Mouse (Mus musculus): ENCODE measurements around the gene Gm9508.
"Not testable (repeated sequence)": the region's sequence is repeated elsewhere in the genome, so short reads cannot be mapped to it uniquely, and the experiment has no call there.

Gene Gm9508

GRCm38 (mm10) chr10:77697133-77697532, at the start of gene Gm9508:
Gm9508 (minus strand) TSS chr10:77697233.
- DNase-seq: no peak

GRCm38 (mm10) chr10:77741924-77742688, 45.1 kb upstream of the Gm9508 start, which contains the start of gene Gm18596:
Gm18596 (minus strand) TSS chr10:77742638.
- DNase-seq: not testable (repeated sequence)

- no peak for DNase-seq
Observed at GRCm38 (mm10) chr10:77738929-77739328, 41.9 kb upstream of the Gm9508 start.

GRCm38 (mm10) chr10:77735928-77736327, 38.9 kb upstream of the Gm9508 start:
- no peak for DNase-seq

GRCm38 (mm10) chr10:77729241-77729640, 32.2 kb upstream of the Gm9508 start:
- DNase-seq: no peak

GRCm38 (mm10) chr10:77728280-77728679, 31.2 kb upstream of the Gm9508 start:
- no peak for DNase-seq

- DNase-seq: no peak
Observed at GRCm38 (mm10) chr10:77726186-77726585, 29.2 kb upstream of the Gm9508 start, which contains the start of gene Gm10100. Gm10100 (plus strand) TSS chr10:77726486.

GRCm38 (mm10) chr10:77724855-77725254, 27.8 kb upstream of the Gm9508 start:
- DNase-seq: no peak

GRCm38 (mm10) chr10:77720299-77720698, 23.3 kb upstream of the Gm9508 start, which contains the start of gene Krtap12-1:
Krtap12-1 (plus strand) TSS chr10:77720599.
- not testable (repeated sequence) for DNase-seq

GRCm38 (mm10) chr10:77715507-77715906, 18.5 kb upstream of the Gm9508 start, which contains the start of gene Gm10142:
Gm10142 (plus strand) TSS chr10:77715807.
- DNase-seq: no peak

GRCm38 (mm10) chr10:77713734-77714133, 16.7 kb upstream of the Gm9508 start:
- DNase-seq: no peak

GRCm38 (mm10) chr10:77711157-77711556, 14.1 kb upstream of the Gm9508 start, which contains the start of gene Gm10024:
Gm10024 (plus strand) TSS chr10:77711457.
- DNase-seq: not testable (repeated sequence)

GRCm38 (mm10) chr10:77709831-77710230, 12.8 kb upstream of the Gm9508 start:
- no peak for DNase-seq

GRCm38 (mm10) chr10:77706326-77706725, 9.3 kb upstream of the Gm9508 start, which contains the start of gene Gm10272:
Gm10272 (plus strand) TSS chr10:77706626.
- DNase-seq: no peak

- DNase-seq: not testable (repeated sequence)
Observed at GRCm38 (mm10) chr10:77690356-77690807, 6.7 kb downstream of the Gm9508 start, which contains the start of gene Gm19402. Gm19402 (minus strand) TSS chr10:77690757.

GRCm38 (mm10) chr10:77687021-77687420, 10.0 kb downstream of the Gm9508 start:
- no peak for DNase-seq

GRCm38 (mm10) chr10:77685895-77686664, 11.0 kb downstream of the Gm9508 start, which contains the start of gene Tspear:
Tspear (plus strand) TSS chr10:77686569.
- no peak for DNase-seq

- DNase-seq: no peak
Observed at GRCm38 (mm10) chr10:77684181-77684580, 12.9 kb downstream of the Gm9508 start.

- DNase-seq: no peak
Observed at GRCm38 (mm10) chr10:77682994-77683393, 14.0 kb downstream of the Gm9508 start.

- DNase-seq: no peak
Observed at GRCm38 (mm10) chr10:77677562-77677961, 19.5 kb downstream of the Gm9508 start.

GRCm38 (mm10) chr10:77673765-77674164, 23.3 kb downstream of the Gm9508 start:
- DNase-seq: no peak

GRCm38 (mm10) chr10:77671519-77671918, 25.5 kb downstream of the Gm9508 start:
- no peak for DNase-seq

GRCm38 (mm10) chr10:77670710-77671109, 26.3 kb downstream of the Gm9508 start:
- DNase-seq: no peak
